Mouse (Mus musculus) intestine, embryonic 16.5 days (tissue): ENCODE measurements at regions not wholly inside any gene's neighbourhood (a gene's known extent, or its start where the extent isn't known, plus 50 kb on each side); places are given as distances from the start of the nearest gene placed in this dataset.

ENCODE experiments used
- ATAC-seq: fragments of 200-750 bp; cut with Nextera tagmentation; 2 replicates; pipeline ENCODE4 v1.8.0; 2017; ENCODE audit warnings: moderate TSS enrichment, moderate library complexity
- H3K27ac ChIP-seq: fragments of 300-500 bp; sonication (generic); 2 replicates; pipeline ENCODE4 v1.5.1; 2014; ENCODE audit warnings: mild to moderate bottlenecking, low read length
- H3K27me3 ChIP-seq: fragments of 300-500 bp; sonication (generic); replicated peaks from 2 replicates; pipeline ENCODE4 v1.6.1; 2014; ENCODE audit warnings: low read length, control low read depth, mixed read lengths; ENCODE audit not compliant: control insufficient read depth, insufficient read depth
- H3K36me3 ChIP-seq: fragments of 300-500 bp; sonication (generic); 2 replicates; pipeline ENCODE4 v1.6.1; 2014; ENCODE audit warnings: low read length, control low read depth; ENCODE audit not compliant: control insufficient read depth, insufficient read depth
- H3K4me1 ChIP-seq: fragments of 300-500 bp; sonication (generic); 2 replicates; pipeline ENCODE4 v1.6.1; 2014; ENCODE audit warnings: low read length, control low read depth, mixed read lengths; ENCODE audit not compliant: control insufficient read depth, insufficient read depth
- H3K4me2 ChIP-seq: fragments of 300-500 bp; sonication (generic); 2 replicates; pipeline ENCODE4 v1.6.1; 2014; ENCODE audit warnings: low read depth, low read length, control low read depth
- H3K4me3 ChIP-seq: fragments of 300-500 bp; sonication (generic); 2 replicates; pipeline ENCODE4 v1.5.1; 2014; ENCODE audit warnings: mild to moderate bottlenecking, low read length
- H3K9ac ChIP-seq: fragments of 300-500 bp; sonication (generic); 2 replicates; pipeline ENCODE4 v1.6.1; 2014; ENCODE audit warnings: low read depth, low read length
- H3K9me3 ChIP-seq: fragments of 300-500 bp; sonication (generic); 2 replicates; pipeline ENCODE4 v1.6.1; 2016; ENCODE audit warnings: low read length, control low read depth; ENCODE audit not compliant: control insufficient read depth
- WGBS: fragments of 180-500 bp; shearing (Covaris S2); extraction: QIAGEN DNeasy Blood & Tissue Kit; methylation state at CpG from one replicate; pipeline ENCODE4 v1.1.7; 2014; 5-methylcytosine and 5-hydroxymethylcytosine counted together

DNA sequence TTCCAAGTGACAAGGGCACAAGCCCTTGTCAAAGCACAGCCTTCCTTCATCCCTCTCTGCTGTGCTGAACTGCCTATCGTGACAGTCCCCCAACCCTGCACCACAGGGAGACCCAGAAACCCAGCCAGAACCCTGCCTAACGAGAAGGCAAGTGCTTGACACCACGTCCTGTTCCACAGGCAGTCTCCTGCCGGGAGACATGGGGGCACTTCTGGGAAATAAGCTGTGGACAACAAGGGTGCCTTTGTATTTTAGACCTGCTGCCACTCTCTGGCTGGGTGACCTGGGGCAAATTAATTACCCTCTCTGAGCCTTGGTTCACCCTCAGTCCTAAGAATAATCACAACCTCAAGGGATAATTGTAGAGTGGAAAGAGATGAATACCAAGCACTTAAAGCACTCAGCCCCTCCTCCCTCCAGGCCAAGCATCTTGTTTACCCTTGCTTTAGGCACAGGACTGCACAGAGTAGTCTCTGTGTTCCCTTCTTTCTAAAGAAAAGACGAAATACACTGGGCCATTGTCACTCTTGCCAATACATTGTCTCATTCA, 177.6 kb downstream of the Tle3 start:
- ATAC-seq = no peak
- H3K27me3 ChIP-seq = no peaks in the 10 kb centered on the region

DNA sequence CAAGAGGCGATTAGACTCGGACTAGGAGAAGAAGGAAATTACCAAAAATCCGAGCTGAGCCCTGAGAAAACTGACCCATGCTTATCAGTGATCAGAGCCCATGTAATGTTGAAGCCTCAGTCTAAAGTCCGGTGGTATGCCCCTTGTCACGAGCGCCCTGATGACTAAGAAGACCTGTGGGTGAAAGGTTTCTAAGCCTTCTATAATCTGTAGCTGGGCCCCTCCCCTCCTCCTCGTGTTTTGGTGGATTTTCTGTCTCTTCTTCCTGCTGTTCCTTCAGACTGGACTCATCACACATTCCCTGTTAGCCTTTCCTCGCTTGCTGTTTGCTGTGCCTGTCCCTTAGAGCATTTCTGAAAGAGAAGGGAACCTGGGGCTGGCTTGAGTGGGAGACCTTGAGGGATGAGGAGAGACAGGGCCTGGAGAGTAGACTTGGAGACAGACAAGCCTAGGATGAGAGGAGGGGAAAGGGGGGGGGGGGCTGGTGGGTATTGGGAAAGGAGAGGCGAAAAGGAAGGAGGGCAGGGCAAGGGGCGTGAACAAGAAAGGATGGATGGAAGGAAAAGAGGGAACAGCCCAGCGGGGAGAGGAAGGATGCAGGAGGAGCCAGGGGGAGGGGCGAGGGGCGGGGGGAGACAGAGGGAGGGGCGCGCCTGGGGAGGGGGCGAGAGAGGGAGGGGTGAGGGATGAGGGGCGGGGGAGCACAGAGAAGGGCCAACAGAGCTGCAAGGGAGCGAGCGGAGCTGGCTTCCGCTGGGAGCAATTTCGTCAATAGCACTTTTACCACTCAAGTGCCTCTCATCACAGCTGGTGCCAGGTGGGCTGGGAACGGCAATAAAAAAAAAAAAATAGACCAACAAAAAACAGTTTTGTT, 165.4 kb downstream of the Tle3 start:
- WGBS = 14% methylated on average over 19 of the region's 22 CpGs
- Histone ChIP-seq H3K9ac (no peak overlapping the region; the same call in 1 of the 2 replicates), H3K27me3 (no peaks in the 10 kb centered on the region), H3K9me3 (peaks cover 6% of the 10 kb centered on the region; the same call in 1 of the 2 replicates), H3K4me2 (peak overlapping the region; percentile 37), H3K27ac (no peak overlapping the region), H3K4me1 (peaks cover 7% of the 10 kb centered on the region), H3K4me3 (no peak overlapping the region), H3K36me3 (no peaks in the 10 kb centered on the region)
- ATAC-seq = peak; percentile 82

More for the DNA sequence above, 177.6 kb downstream of the Tle3 start:
- Histone ChIP-seq H3K36me3 (no peaks in the 10 kb centered on the region), H3K4me3 (no peak overlapping the region), H3K27ac (no peak overlapping the region), H3K4me1 (no peaks in the 10 kb centered on the region), H3K9ac (no peak overlapping the region), H3K9me3 (no peaks in the 10 kb centered on the region), H3K4me2 (no peak overlapping the region)
- WGBS = 52% methylated on average over 5 of the region's 5 CpGs

DNA sequence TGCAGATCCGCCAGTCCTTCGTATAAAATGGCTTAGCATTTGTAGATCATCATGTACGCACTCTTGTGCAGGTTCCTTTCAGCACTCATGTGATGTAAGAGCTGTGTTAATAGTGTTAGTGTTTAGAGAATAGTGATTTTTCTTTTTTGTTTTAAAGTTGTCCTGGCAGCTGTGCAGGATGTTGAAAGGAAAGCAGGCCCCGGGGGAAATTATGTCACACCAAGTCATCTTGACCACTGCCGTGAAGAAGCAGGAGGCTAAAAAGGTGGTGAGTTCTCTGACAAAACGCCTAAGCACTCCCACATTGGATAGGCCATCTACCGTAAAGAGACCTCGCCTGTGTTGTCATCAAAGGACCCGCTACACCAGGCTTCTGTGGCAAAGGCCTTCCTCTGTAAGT, 161.1 kb downstream of the Tle3 start:
- no peak overlapping the region for H3K9ac ChIP-seq
- no peak overlapping the region for H3K4me3 ChIP-seq
- H3K27me3 ChIP-seq = no peaks in the 10 kb centered on the region
- ATAC-seq = no peak
- H3K9me3 ChIP-seq = no peaks in the 10 kb centered on the region
- no peak overlapping the region for H3K27ac ChIP-seq
- H3K36me3 ChIP-seq = no peaks in the 10 kb centered on the region
- no peak overlapping the region for H3K4me2 ChIP-seq
- peaks cover 7% of the 10 kb centered on the region for H3K4me1 ChIP-seq
- 69% methylated on average over 9 of the region's 9 CpGs for WGBS

DNA sequence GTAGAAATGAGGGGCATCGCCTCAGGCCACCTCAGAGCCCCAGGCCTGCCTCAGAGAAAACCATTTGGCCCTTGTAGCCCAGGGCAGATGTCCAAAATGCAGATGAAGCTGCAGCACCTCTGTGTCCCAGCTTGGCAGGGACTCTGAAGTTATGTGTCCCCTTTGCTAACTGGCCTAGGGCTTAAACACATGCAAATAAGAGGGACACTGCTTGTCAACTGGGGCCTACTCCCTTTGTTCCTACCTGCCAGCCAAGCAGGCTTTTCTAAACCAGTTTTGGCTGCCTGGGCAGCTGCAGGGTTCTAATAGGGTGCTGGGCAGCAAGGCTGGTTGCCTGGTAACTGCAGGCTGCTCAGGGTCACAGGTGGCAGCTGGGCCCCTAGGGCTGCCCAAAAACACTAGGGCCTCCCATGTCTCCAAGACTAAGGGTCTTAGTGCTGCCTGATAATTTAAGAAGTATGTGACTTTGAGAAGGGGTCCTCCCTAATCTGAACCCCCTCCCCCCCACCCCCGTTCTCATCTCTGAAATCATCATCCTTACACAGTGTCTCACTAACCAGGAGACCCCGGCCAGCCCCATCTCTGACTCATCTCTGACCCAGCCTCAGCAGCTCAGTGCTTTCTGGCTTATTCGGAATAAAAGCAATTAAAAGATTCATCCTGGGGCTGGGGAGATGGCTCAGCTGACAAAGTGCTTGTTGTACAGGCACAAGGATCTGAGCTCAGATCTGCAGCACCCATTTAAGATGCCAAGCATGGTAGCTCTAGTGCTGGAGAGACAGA, 158.3 kb downstream of the Tle3 start:
- Histone ChIP-seq H3K27me3 (no peaks in the 10 kb centered on the region), H3K27ac (no peak overlapping the region), H3K4me3 (no peak overlapping the region), H3K4me2 (no peak overlapping the region), H3K4me1 (no peaks in the 10 kb centered on the region), H3K36me3 (no peaks in the 10 kb centered on the region), H3K9ac (no peak overlapping the region), H3K9me3 (no peaks in the 10 kb centered on the region)
- ATAC-seq = no peak
- 60% methylated on average over 4 of the region's 4 CpGs for WGBS

DNA sequence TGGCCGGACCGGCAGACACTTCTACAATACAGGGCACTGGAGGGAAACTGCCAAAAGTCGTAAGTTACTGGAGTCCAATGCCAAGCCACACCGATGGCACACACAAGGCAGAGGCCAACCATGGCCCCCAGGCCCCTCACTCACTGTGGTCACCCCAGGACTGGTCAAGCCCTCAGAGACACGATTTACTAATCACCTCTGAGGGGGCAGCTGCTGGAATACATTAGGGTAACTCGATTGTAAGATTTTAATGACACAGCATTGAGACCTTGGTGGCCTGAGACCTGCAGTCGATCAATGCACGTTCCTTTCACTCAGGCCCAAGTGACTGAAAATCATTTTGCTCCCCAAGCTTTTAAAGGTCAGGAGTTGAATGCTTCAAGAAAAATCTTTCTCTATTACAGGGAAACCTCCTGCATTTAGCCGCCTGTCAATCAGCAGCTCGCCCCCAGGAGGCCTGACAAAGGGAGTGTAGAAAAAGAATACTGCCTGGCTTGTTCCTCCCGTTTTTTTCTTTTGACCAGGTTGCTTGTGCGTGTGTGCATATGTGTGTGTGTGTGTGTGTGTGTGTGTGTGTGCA, 156.2 kb downstream of the Tle3 start:
- Histone ChIP-seq H3K9ac (no peak overlapping the region), H3K4me2 (no peak overlapping the region), H3K4me1 (no peaks in the 10 kb centered on the region), H3K27ac (no peak overlapping the region), H3K36me3 (no peaks in the 10 kb centered on the region), H3K27me3 (no peaks in the 10 kb centered on the region), H3K9me3 (no peaks in the 10 kb centered on the region), H3K4me3 (no peak overlapping the region)
- WGBS = 67% methylated on average over 12 of the region's 12 CpGs
- ATAC-seq = no peak

DNA sequence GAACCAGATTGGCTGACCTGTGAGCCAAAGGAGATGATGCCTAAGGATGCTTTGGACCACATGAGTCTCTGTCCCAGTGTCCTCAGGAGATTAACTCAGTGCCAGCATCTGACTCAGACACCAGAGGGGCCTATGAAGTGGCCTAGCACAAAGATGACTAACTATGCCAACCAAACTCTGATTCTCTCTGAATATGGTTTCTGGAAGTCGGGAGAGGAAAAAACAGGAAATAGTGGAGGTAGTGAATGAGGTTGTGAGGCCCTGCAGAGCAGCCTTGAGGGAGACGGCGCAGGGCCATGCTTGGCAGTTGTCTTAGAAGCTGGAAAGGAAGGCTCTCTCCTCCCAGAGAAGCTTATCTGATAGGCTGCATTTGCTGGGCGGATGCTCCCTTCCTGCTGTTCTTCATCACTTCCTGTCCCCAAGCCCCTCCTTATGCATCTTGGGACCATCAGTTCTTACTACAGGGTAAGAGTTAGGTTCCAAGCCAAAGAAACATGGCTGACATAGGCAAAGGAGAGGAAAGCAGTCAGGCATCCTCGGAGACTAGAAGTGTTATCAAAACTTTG, 155.4 kb downstream of the Tle3 start:
- H3K9ac ChIP-seq = no peak overlapping the region
- no peak overlapping the region for H3K4me3 ChIP-seq
- WGBS = 65% methylated on average over 5 of the region's 5 CpGs
- 0 out of 2 replicates have a peak, but pooled peaks cover 5% of the 10 kb centered on the region for H3K9me3 ChIP-seq
- H3K27ac ChIP-seq = no peak overlapping the region
- H3K4me2 ChIP-seq = no peak overlapping the region
- H3K36me3 ChIP-seq = no peaks in the 10 kb centered on the region
- no peak for ATAC-seq
- no peaks in the 10 kb centered on the region for H3K4me1 ChIP-seq
- H3K27me3 ChIP-seq = no peaks in the 10 kb centered on the region

DNA sequence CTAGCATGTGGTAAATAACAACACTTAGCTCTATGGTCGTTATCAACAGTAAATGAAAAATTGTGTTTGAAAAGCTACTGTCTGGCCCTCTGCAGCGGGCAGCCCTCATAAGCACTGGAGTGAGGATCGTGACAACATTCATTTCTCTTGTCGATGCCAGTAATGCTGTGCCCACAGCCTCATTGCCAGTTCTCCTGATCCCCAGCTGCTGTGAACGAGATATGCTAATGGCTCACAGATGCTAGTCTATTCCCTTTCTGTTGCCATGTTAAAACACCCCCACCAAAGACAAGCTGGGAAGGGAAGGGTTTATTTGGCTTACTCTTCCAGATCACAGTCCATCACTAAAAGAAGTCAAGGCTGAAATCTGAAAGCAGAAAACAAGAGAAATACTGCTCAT, 148.0 kb downstream of the Tle3 start:
- no peaks in the 10 kb centered on the region for H3K4me1 ChIP-seq
- no peaks in the 10 kb centered on the region for H3K36me3 ChIP-seq
- H3K4me3 ChIP-seq = no peak overlapping the region
- no peak for ATAC-seq
- H3K9me3 ChIP-seq = 0 out of 2 replicates have a peak, but pooled peaks cover 5% of the 10 kb centered on the region
- H3K27me3 ChIP-seq = no peaks in the 10 kb centered on the region
- no peak overlapping the region for H3K9ac ChIP-seq
- H3K27ac ChIP-seq = no peak overlapping the region
- no peak overlapping the region for H3K4me2 ChIP-seq
- 85% methylated on average over 5 of the region's 5 CpGs for WGBS

DNA sequence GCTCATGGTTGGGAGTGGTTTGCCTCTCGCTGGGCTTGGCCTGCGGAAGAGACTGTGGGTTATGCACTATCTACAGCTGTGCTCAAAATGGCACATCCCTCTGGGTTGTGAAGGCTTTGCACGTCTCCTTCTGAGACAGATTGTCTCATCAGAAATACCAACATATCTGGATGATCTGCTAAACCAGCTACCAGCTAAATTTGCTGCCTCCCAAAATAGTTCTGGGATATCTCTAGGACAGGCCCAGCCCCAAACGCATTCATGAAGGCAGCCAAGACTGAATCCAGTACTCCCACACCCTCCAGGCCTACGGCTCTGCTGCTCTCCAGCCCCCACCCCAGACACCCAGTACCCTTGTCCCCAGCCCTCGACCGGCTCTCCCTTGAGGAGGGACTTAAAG, 145.7 kb downstream of the Tle3 start:
- Histone ChIP-seq H3K4me2 (no peak overlapping the region), H3K36me3 (no peaks in the 10 kb centered on the region), H3K27ac (no peak overlapping the region), H3K27me3 (no peaks in the 10 kb centered on the region), H3K4me3 (no peak overlapping the region), H3K4me1 (no peaks in the 10 kb centered on the region), H3K9ac (no peak overlapping the region), H3K9me3 (0 out of 2 replicates have a peak, but pooled peaks cover 3% of the 10 kb centered on the region)
- 84% methylated on average over 7 of the region's 7 CpGs for WGBS
- no peak for ATAC-seq

DNA sequence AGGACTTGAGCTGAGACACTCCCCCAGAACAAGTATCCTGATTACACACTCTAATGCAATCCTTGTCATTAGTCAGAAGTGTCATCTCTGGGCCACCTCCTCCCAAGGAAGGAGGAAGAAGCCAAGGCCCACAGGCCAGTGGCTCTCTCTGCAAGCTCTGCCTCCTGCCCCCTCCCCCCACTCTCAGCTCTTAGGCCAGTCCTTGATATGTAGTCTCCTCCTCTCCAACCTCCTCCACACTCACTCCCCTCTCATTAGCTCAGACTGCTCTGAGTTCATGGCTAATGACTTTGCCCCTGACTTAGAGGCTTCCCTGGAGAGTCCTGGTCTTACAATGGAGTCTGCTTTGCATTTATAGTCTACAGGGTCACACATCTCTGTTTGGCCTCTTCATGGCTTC, 139.3 kb downstream of the Tle3 start:
- H3K9ac ChIP-seq = no peak overlapping the region
- no peaks in the 10 kb centered on the region for H3K36me3 ChIP-seq
- H3K27me3 ChIP-seq = peaks cover 11% of the 10 kb centered on the region; the same call in 1 of the 2 replicates
- H3K4me3 ChIP-seq = no peak overlapping the region
- H3K4me2 ChIP-seq = no peak overlapping the region
- H3K4me1 ChIP-seq = 0 out of 2 replicates have a peak, but pooled peaks cover 2% of the 10 kb centered on the region
- ATAC-seq = no peak
- no peaks in the 10 kb centered on the region for H3K9me3 ChIP-seq
- H3K27ac ChIP-seq = no peak overlapping the region
